Mouse (Mus musculus) ES-E14 (cell line): ENCODE results near the gene Rbm38. TPM values are rescaled to one million over a fixed set of nuclear protein-coding genes. Genes with fewer than 3 reads are reported as not detected.

Experiments
- DNase-seq: peaks from one replicate; pipeline ENCODE4 v3.0.0-alpha.2; 2013; ENCODE audit warnings: low read depth, low spot score
- H3K27ac ChIP-seq: 2 replicates; pipeline ENCODE4 v1.5.1; 2012; ENCODE audit warnings: low read depth, mild to moderate bottlenecking, low read length, moderate library complexity, mixed read lengths; ENCODE audit not compliant: poor library complexity, insufficient read depth, severe bottlenecking
- H3K36me3 ChIP-seq: 2 replicates; pipeline ENCODE4 v1.6.1; 2012; ENCODE audit warnings: mild to moderate bottlenecking, low read length, moderate library complexity, mixed read lengths; ENCODE audit not compliant: control insufficient read depth, poor library complexity, insufficient read depth, severe bottlenecking
- H3K4me1 ChIP-seq, 2 experiments: fragments of 150-350 bp in 1 of 2; sonication (generic) in 1 of 2; 2 replicates each; pipeline ENCODE4 v1.6.1; 2012; ENCODE audit warnings: low read length in 2 of 2, mild to moderate bottlenecking in 1 of 2, mixed read lengths in 1 of 2; ENCODE audit not compliant: control insufficient read depth in 2 of 2, insufficient read depth in 2 of 2, poor library complexity in 1 of 2
- H3K4me3 ChIP-seq, 2 experiments: fragments of 150-350 bp in 1 of 2; sonication (generic) in 1 of 2; 2 replicates each; pipeline ENCODE4 v1.5.1; 2012; ENCODE audit warnings: low read length in 2 of 2, low read depth in 1 of 2, mild to moderate bottlenecking in 1 of 2, mixed read lengths in 1 of 2; ENCODE audit not compliant: insufficient read depth in 1 of 2, poor library complexity in 1 of 2, severe bottlenecking in 1 of 2
- H3K9ac ChIP-seq: 2 replicates; pipeline ENCODE4 v1.6.1; 2012; ENCODE audit warnings: low read depth, mild to moderate bottlenecking, low read length, mixed read lengths; ENCODE audit not compliant: poor library complexity, insufficient read depth, severe bottlenecking
- H3K9me3 ChIP-seq: fragments of 150-350 bp; sonication (generic); 2 replicates; pipeline ENCODE4 v1.6.1; 2012; ENCODE audit warnings: low read depth, mild to moderate bottlenecking, low read length; ENCODE audit not compliant: control insufficient read depth, insufficient read depth
- CHD2 ChIP-seq: IDR thresholded peaks from 2 replicates; pipeline ENCODE4 v1.6.1; 2014; ENCODE audit warnings: mild to moderate bottlenecking, low read depth, low read length, inconsistent platforms
- HCFC1 ChIP-seq: IDR thresholded peaks from 2 replicates; pipeline ENCODE4 v1.6.1; 2012; ENCODE audit warnings: low read length, inconsistent platforms, borderline replicate concordance; ENCODE audit not compliant: insufficient read depth
- MAFK ChIP-seq: IDR thresholded peaks from 2 replicates; pipeline ENCODE4 v1.6.1; 2014; ENCODE audit warnings: mild to moderate bottlenecking, low read depth, low read length, inconsistent platforms; ENCODE audit not compliant: insufficient read depth
- ZC3H11A ChIP-seq: IDR thresholded peaks from 2 replicates; pipeline ENCODE4 v1.6.1; 2012; ENCODE audit warnings: low read depth, mild to moderate bottlenecking, inconsistent platforms, low read length, borderline replicate concordance
- ZNF384 ChIP-seq: IDR thresholded peaks from 2 replicates; pipeline ENCODE4 v1.6.1; 2012; ENCODE audit warnings: low read depth, low read length, inconsistent platforms
- in situ Hi-C, 2 experiments: fragments of 600-800 bp; cut with MboI; formaldehyde crosslinking; loops; one replicate each; pipeline ENCODE4 v1.15.1; 2025; ENCODE audit warnings: low sequenced_read_pairs in 2 of 2, inconsistent platforms in 1 of 2; ENCODE audit not compliant: unreplicated experiment in 2 of 2
- total RNA-seq: library from RNA; depleted of rRNA; stranded (reverse); fragments of 300-350 nt; gene quantifications from 2 replicates; pipeline ENCODE4 v1.2.3, GENCODE M21; 2012

The Rbm38 gene
- total RNA-seq, 1 experiment, result 26.7 TPM

GRCm38 (mm10) chr2:173037827-173038607 is 17.7 kb downstream of the Rbm38 start:
- Histone ChIP-seq H3K9me3 (no peaks in the 10 kb centered on the region), H3K9ac (no peak overlapping the region), H3K27ac (peak overlapping the region; percentile 24; the same call in 1 of the 2 replicates), H3K36me3 (peaks cover 24% of the 10 kb centered on the region), H3K4me1 (no peaks in the 10 kb centered on the region), H3K4me3 (no peak overlapping the region)
- in situ Hi-C loops, result no loop called here
- DNase-seq, result no peak
- no peak for TF ChIP-seq CHD2
- no peak for TF ChIP-seq ZC3H11A
- TF ChIP-seq HCFC1, result no peak
- no peak for TF ChIP-seq MAFK
- no peak for TF ChIP-seq ZNF384

GRCm38 (mm10) chr2:173039041-173039440 is 18.7 kb downstream of the Rbm38 start:
- Histone ChIP-seq H3K27ac (no peak overlapping the region), H3K4me1 (peaks cover 0 to under 1% of the 10 kb centered on the region in 2 experiments; a peak in 1 of 4 replicates), H3K4me3 (no peak overlapping the region), H3K9me3 (no peaks in the 10 kb centered on the region), H3K36me3 (peaks cover 14% of the 10 kb centered on the region), H3K9ac (no peak overlapping the region)
- no peak for DNase-seq
- in situ Hi-C loops, result no loop called here
- TF ChIP-seq HCFC1 (no peak), MAFK (no peak), ZC3H11A (no peak)

- TF ChIP-seq HCFC1, result no peak
- no peak for TF ChIP-seq ZNF384
- no peak for TF ChIP-seq ZC3H11A
- TF ChIP-seq MAFK, result no peak
- TF ChIP-seq CHD2, result no peak
- H3K36me3 ChIP-seq, result no peaks in the 10 kb centered on the region
- H3K4me1 ChIP-seq, result peaks cover 0 to 5% of the 10 kb centered on the region in 2 experiments; a peak in 1 of 4 replicates
- H3K9me3 ChIP-seq, result no peaks in the 10 kb centered on the region
- no peak overlapping the region for H3K4me3 ChIP-seq
- DNase-seq, result no peak
- no peak overlapping the region for H3K9ac ChIP-seq
- in situ Hi-C loops, result no loop called here
- H3K27ac ChIP-seq, result no peak overlapping the region
Observed at GRCm38 (mm10) chr2:173040803-173041202, 20.5 kb downstream of the Rbm38 start.

- Histone ChIP-seq H3K4me3 (no peak overlapping the region), H3K4me1 (peaks cover 0 to 5% of the 10 kb centered on the region in 2 experiments; a peak in 1 of 4 replicates), H3K27ac (no peak overlapping the region), H3K9ac (no peak overlapping the region), H3K9me3 (no peaks in the 10 kb centered on the region), H3K36me3 (no peaks in the 10 kb centered on the region)
- DNase-seq, result no peak
- in situ Hi-C loops, result no loop called here
- TF ChIP-seq MAFK, result no peak
Observed at GRCm38 (mm10) chr2:173041242-173041641, 20.9 kb downstream of the Rbm38 start.

GRCm38 (mm10) chr2:173041893-173042292 is 21.6 kb downstream of the Rbm38 start:
- no peak for DNase-seq
- in situ Hi-C loops, result no loop called here
- Histone ChIP-seq H3K36me3 (no peaks in the 10 kb centered on the region), H3K4me3 (no peak overlapping the region), H3K27ac (no peak overlapping the region), H3K4me1 (peaks cover 0 to 5% of the 10 kb centered on the region in 2 experiments; a peak in 1 of 4 replicates), H3K9ac (no peak overlapping the region), H3K9me3 (no peaks in the 10 kb centered on the region)
- TF ChIP-seq HCFC1 (no peak), MAFK (no peak), ZC3H11A (no peak), CHD2 (no peak), ZNF384 (no peak)
